Mouse (Mus musculus) G1E (cell line): ENCODE measurements at regions not wholly inside any gene's neighbourhood (a gene's known extent, or its start where the extent isn't known, plus 50 kb on each side); places are given as distances from the start of the nearest gene placed in this dataset.

Source experiments
- CTCF ChIP-seq: IDR thresholded peaks from 2 replicates; pipeline ENCODE4 v1.5.1; 2012; ENCODE audit warnings: low read depth, low read length, inconsistent platforms, mixed read lengths
- GATA1 ChIP-seq: IDR thresholded peaks from 2 replicates; pipeline ENCODE4 v1.6.1; 2012; ENCODE audit warnings: borderline replicate concordance, low read length, inconsistent platforms, mixed read lengths
- POLR2AphosphoS5 ChIP-seq: IDR thresholded peaks from 2 replicates; pipeline ENCODE4 v1.6.1; 2012; ENCODE audit warnings: low read depth, low read length, inconsistent platforms; ENCODE audit not compliant: insufficient replicate concordance
- TAL1 ChIP-seq: conservative IDR thresholded peaks from 2 replicates; pipeline ENCODE4 v1.6.1; 2012; ENCODE audit warnings: low read depth, low read length, inconsistent platforms, mixed read lengths

DNA sequence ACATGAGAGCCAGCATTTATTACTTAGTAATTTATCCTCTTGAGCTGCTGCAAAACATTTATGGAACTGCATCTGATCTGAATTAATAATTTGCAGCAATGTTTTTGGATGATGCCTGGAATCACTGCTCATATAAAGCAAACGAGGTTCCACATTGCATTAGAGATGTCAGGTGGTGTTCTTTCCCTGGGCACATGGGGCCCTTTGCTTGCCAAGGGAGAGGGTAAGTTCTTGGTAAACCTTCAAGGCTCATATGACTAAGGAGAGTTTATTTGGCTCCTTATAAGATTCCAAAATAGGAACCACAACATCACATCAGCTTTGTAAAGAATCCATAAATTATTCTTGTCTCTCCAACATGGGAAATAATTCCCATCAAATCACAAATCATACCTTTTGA is 59.0 kb upstream of the Ugp2 start:
- no peak for TF ChIP-seq CTCF
- no peak for TF ChIP-seq POLR2AphosphoS5
- TF ChIP-seq GATA1 = no peak
- no peak for TF ChIP-seq TAL1
